Mouse (Mus musculus) kidney, adult 2 months (tissue): ENCODE data around the gene Spats2l.

ENCODE experiments used
- CTCF ChIP-seq: fragments of 200-500 bp; conservative IDR thresholded peaks from 2 replicates; pipeline ENCODE4 v1.5.1; 2011; ENCODE audit warnings: low read depth, mild to moderate bottlenecking, control low read depth, low read length, moderate library complexity, mixed read lengths; ENCODE audit not compliant: insufficient read depth, insufficient read length
- POLR2A ChIP-seq: fragments of 200-500 bp; IDR thresholded peaks from one replicate; pipeline ENCODE4 v1.6.1; 2011; ENCODE audit warnings: low read depth, low read length, control low read depth

DNA sequence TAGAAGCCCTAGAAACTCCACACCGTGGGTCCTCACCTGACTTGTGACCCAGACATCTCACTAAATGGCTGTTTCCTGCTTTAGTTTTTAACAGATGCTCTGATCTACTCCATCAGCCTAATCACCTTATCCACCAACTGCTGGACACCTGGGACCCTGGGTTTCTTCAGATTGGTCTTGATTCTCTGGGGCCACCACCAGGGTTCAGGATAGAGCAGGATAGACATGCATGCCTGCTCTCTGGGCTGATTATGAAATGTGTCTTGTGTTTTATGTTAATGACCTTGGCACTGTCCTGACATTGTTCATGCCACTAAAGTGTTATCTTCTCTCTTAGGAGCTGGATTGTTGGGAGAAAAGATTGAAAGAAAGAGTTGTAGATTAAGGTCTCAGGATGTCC, 21.9 kb downstream of the Spats2l start:
- TF ChIP-seq CTCF (no peak), POLR2A (no peak)
